Mouse (Mus musculus): ENCODE results near the gene Hoxd13.

DNA sequence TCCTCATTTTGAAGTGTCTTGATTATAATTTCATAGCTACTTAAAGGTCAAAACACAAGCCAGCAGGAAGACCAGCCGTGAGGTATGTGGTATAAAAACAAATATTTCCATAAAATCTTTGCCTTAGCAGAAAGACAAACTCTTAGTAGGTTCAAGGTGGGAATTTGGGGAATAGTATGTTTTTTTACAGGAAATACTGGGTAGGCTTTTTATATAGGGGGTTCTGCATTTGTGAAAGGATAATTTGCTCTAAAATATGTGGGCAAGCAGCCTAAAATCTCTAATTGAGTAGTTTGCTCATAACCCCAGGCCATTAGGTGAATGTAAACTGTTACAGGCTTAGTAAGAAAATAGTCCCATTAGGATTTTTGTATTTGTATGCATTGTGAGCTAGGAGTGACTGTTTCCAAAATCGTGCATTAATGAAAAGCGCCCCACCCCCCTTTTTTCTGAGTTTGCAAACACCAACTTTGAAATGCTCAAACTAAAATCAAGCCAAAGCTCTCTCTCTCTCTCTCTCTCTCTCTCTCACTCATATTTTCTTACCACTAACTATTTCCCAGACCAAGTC, 48.3 kb upstream of the Hoxd13 start:
- TF ChIP-seq POLR2A (IDR thresholded peaks at IDR 0.05; ENCODE audit: insufficient read length, low read depth) (no peak), USF1 (IDR thresholded peaks at IDR 0.05; ENCODE audit: low read depth) (no peak), MAX (IDR thresholded peaks at IDR 0.05; ENCODE audit: low read depth) (no peak), TCF12 (IDR thresholded peaks at IDR 0.05; ENCODE audit: insufficient read depth, poor library complexity, severe bottlenecking) (no peak), MYOD1 (IDR thresholded peaks at IDR 0.05; ENCODE audit: control insufficient read depth in 1 of 3, insufficient read length in 2 of 3, low read depth in 2 of 3) (no peak)
